Mouse (Mus musculus): ENCODE data around the gene Enpep. TPM values are rescaled to one million over a fixed set of nuclear protein-coding genes. Genes with fewer than 3 reads are reported as not detected.
A peak's percentile ranks its signal among the peaks of the same experiment; 100 is the strongest.

Gene Enpep
- 27.6 and 46.6 TPM in 2 replicates for polyA plus RNA-seq (2012; rRNA removed)

GRCm38 (mm10) chr3:129332586-129332985, at the start of gene Enpep:
Gene Enpep (minus strand): TSS chr3:129332720.
- TF ChIP-seq CTCF (IDR thresholded peaks at IDR 0.05; ENCODE audit: insufficient read depth, low read length) (no peak), POLR2A (IDR thresholded peaks at IDR 0.05; ENCODE audit: borderline replicate concordance, extremely low read depth, low read depth, low read length) (peak; percentile 31; the same call in 1 of the 2 replicates)
- DNase-seq, result peak; percentile 58
- H3K4me3 ChIP-seq (replicated peaks; ENCODE audit: extremely low read depth, low read depth, low read length), result peak within 1 kb of the TSS; percentile 60
- 16% methylated on average over 13 of the region's 13 CpGs for WGBS
- H3K4me1 ChIP-seq (ENCODE audit: control insufficient read depth, insufficient read depth, low read length), result no peaks in the 10 kb centered on the region

- 57% methylated on average over 3 of the region's 3 CpGs for WGBS
- TF ChIP-seq CTCF (IDR thresholded peaks at IDR 0.05; ENCODE audit: insufficient read depth, low read length), result no peak
- no peak for TF ChIP-seq POLR2A (IDR thresholded peaks at IDR 0.05; ENCODE audit: borderline replicate concordance, extremely low read depth, low read depth, low read length)
These were observed 46.6 kb upstream of the Enpep start for GRCm38 (mm10) chr3:129379109-129379508.

GRCm38 (mm10) chr3:129375087-129375486, 42.6 kb upstream of the Enpep start:
- 90% methylated on average over 3 of the region's 3 CpGs for WGBS
- DNase-seq, result no peak
- TF ChIP-seq CTCF (IDR thresholded peaks at IDR 0.05; ENCODE audit: insufficient read depth, low read length) (no peak), POLR2A (IDR thresholded peaks at IDR 0.05; ENCODE audit: borderline replicate concordance, extremely low read depth, low read depth, low read length) (no peak)
- no peak overlapping the region for H3K4me3 ChIP-seq (replicated peaks; ENCODE audit: extremely low read depth, low read depth, low read length)
- H3K4me1 ChIP-seq (ENCODE audit: control insufficient read depth, insufficient read depth, low read length), result no peaks in the 10 kb centered on the region; the same call in 1 of the 2 replicates

More at GRCm38 (mm10) chr3:129379109-129379508, 46.6 kb upstream of the Enpep start:
- no peak for DNase-seq
- no peak overlapping the region for H3K4me3 ChIP-seq (replicated peaks; ENCODE audit: extremely low read depth, low read depth, low read length)
- H3K4me1 ChIP-seq (ENCODE audit: control insufficient read depth, insufficient read depth, low read length), result no peaks in the 10 kb centered on the region; the same call in 1 of the 2 replicates

- no peaks in the 10 kb centered on the region for H3K4me1 ChIP-seq (ENCODE audit: control insufficient read depth, insufficient read depth, low read length)
- no peak for DNase-seq
- 66% methylated on average over 2 of the region's 2 CpGs for WGBS
- no peak overlapping the region for H3K4me3 ChIP-seq (replicated peaks; ENCODE audit: extremely low read depth, low read depth, low read length)
- TF ChIP-seq CTCF (IDR thresholded peaks at IDR 0.05; ENCODE audit: insufficient read depth, low read length), result no peak
- no peak for TF ChIP-seq POLR2A (IDR thresholded peaks at IDR 0.05; ENCODE audit: borderline replicate concordance, extremely low read depth, low read depth, low read length)
These were observed 40.6 kb upstream of the Enpep start for GRCm38 (mm10) chr3:129373108-129373507.

- 73% methylated on average over 3 of the region's 3 CpGs for WGBS
- no peak overlapping the region for H3K4me3 ChIP-seq (replicated peaks; ENCODE audit: extremely low read depth, low read depth, low read length)
- no peak for TF ChIP-seq POLR2A (IDR thresholded peaks at IDR 0.05; ENCODE audit: borderline replicate concordance, extremely low read depth, low read depth, low read length)
- no peak for TF ChIP-seq CTCF (IDR thresholded peaks at IDR 0.05; ENCODE audit: insufficient read depth, low read length)
- no peaks in the 10 kb centered on the region for H3K4me1 ChIP-seq (ENCODE audit: control insufficient read depth, insufficient read depth, low read length)
- DNase-seq, result no peak
These were observed 37.0 kb upstream of the Enpep start for GRCm38 (mm10) chr3:129369491-129369890.

GRCm38 (mm10) chr3:129365919-129366318, 33.4 kb upstream of the Enpep start:
- TF ChIP-seq CTCF (IDR thresholded peaks at IDR 0.05; ENCODE audit: insufficient read depth, low read length), result no peak
- TF ChIP-seq POLR2A (IDR thresholded peaks at IDR 0.05; ENCODE audit: borderline replicate concordance, extremely low read depth, low read depth, low read length), result no peak
- H3K4me1 ChIP-seq (ENCODE audit: control insufficient read depth, insufficient read depth, low read length), result no peaks in the 10 kb centered on the region
- WGBS, result 67% methylated on average over 1 of the region's 1 CpGs

GRCm38 (mm10) chr3:129364818-129365390, 32.4 kb upstream of the Enpep start:
- WGBS, result 60% methylated on average over 2 of the region's 2 CpGs
- H3K4me3 ChIP-seq (replicated peaks; ENCODE audit: extremely low read depth, low read depth, low read length), result no peak overlapping the region
- no peak for DNase-seq
- TF ChIP-seq CTCF (IDR thresholded peaks at IDR 0.05; ENCODE audit: insufficient read depth, low read length) (no peak), POLR2A (IDR thresholded peaks at IDR 0.05; ENCODE audit: borderline replicate concordance, extremely low read depth, low read depth, low read length) (no peak)
- no peaks in the 10 kb centered on the region for H3K4me1 ChIP-seq (ENCODE audit: control insufficient read depth, insufficient read depth, low read length)

More at GRCm38 (mm10) chr3:129365919-129366318, 33.4 kb upstream of the Enpep start:
- DNase-seq, result no peak
- H3K4me3 ChIP-seq (replicated peaks; ENCODE audit: extremely low read depth, low read depth, low read length), result no peak overlapping the region

GRCm38 (mm10) chr3:129363426-129363825, 30.9 kb upstream of the Enpep start:
- H3K4me1 ChIP-seq (ENCODE audit: control insufficient read depth, insufficient read depth, low read length), result no peaks in the 10 kb centered on the region

GRCm38 (mm10) chr3:129358115-129358514, 25.6 kb upstream of the Enpep start:
- no peak overlapping the region for H3K4me3 ChIP-seq (replicated peaks; ENCODE audit: extremely low read depth, low read depth, low read length)
- WGBS, result 66% methylated on average over 2 of the region's 2 CpGs
- no peaks in the 10 kb centered on the region for H3K4me1 ChIP-seq (ENCODE audit: control insufficient read depth, insufficient read depth, low read length)
- no peak for DNase-seq
- TF ChIP-seq CTCF (IDR thresholded peaks at IDR 0.05; ENCODE audit: insufficient read depth, low read length) (no peak), POLR2A (IDR thresholded peaks at IDR 0.05; ENCODE audit: borderline replicate concordance, extremely low read depth, low read depth, low read length) (no peak)

More at GRCm38 (mm10) chr3:129363426-129363825, 30.9 kb upstream of the Enpep start:
- 82% methylated on average over 1 of the region's 1 CpGs for WGBS
- H3K4me3 ChIP-seq (replicated peaks; ENCODE audit: extremely low read depth, low read depth, low read length), result no peak overlapping the region
- TF ChIP-seq CTCF (IDR thresholded peaks at IDR 0.05; ENCODE audit: insufficient read depth, low read length) (no peak), POLR2A (IDR thresholded peaks at IDR 0.05; ENCODE audit: borderline replicate concordance, extremely low read depth, low read depth, low read length) (no peak)
- DNase-seq, result no peak

- WGBS, result 43% methylated on average over 4 of the region's 4 CpGs
- no peak overlapping the region for H3K4me3 ChIP-seq (replicated peaks; ENCODE audit: extremely low read depth, low read depth, low read length)
- DNase-seq, result no peak
- no peaks in the 10 kb centered on the region; the same call in 1 of the 2 replicates for H3K4me1 ChIP-seq (ENCODE audit: control insufficient read depth, insufficient read depth, low read length)
- TF ChIP-seq POLR2A (IDR thresholded peaks at IDR 0.05; ENCODE audit: borderline replicate concordance, extremely low read depth, low read depth, low read length) (no peak), CTCF (IDR thresholded peaks at IDR 0.05; ENCODE audit: insufficient read depth, low read length) (no peak)
These were observed 21.4 kb upstream of the Enpep start for GRCm38 (mm10) chr3:129353901-129354300.

All from lung, adult 2 months (tissue).